Mouse (Mus musculus): ENCODE results near the gene Zar1l. TPM values are rescaled to one million over a fixed set of nuclear protein-coding genes. Genes with fewer than 3 reads are reported as not detected.

Zar1l gene
- not detected in 2 replicates for polyA plus RNA-seq (2012; rRNA removed)

DNA sequence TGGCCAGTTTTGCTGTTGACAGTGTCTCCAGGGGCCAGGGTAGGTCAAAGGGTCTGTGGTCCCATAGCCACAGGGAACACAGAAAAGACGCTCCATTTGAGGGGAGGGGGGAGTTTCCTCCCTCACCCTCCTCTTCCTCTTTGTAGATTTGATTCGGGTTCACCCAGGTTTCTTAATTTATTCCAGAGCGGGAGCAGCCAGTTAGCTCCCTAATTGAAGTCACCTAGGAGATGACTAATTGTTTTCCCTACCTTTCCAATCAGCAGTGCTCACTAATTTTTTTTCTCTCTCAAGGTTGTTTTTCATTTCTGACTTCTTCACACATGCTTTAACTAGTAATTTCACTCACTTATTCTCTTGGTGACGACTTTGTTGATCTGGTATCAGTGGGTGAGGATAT is at the start of gene Zar1l:
Zar1l (minus strand) TSS at position 101 of the 400 bp plus-strand sequence.

DNA sequence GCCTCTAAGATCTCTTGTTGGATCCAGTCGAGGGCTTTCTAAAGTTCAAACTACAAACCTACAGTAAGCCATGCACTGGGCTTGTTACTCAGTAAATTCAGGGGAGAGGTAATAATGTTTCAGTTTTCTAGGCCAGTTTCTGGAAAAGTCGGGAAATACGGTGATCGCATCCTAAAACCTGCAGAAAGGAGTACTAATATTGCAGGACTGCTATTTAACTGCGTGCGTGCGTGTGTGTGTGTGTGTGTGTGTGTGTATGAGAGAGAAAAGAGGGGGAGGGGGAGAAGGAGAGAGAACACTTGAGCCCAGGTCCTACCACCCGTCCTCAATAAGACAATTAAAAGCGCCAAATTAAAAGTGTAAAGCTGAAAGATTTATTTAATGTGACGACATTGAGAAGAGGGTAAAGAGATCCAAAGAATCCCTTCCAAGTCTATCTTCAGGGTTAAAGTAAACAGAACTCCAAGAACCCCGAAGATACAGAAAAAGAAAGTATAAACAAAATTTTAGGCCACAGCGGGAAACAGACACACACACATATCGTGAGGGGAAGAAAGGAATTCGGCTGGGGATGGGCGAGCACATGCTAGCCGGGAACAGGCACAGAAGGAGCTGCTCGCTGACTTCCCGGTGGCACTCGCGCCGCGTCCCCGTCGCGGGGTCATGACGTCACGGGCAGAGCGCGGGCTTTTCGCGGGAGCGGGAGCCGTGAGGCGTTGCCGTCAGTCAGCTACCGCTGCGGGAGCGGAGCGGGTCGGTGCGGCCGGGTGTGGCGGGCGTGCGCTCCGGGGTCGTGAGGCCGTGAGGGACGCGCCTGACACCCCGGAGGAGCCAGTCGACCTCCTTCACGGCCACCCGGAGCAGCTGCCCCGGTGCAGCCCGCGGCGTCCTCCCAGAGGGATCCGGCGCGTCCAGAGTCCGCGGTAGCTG is 4.2 kb upstream of the Zar1l start, which contains the start of gene Brca2:
Brca2 (plus strand) TSS at position 694 of the 930 bp plus-strand sequence.

Other genes starting within 250 kb of the Zar1l start
- 45.0 and 45.5 TPM in 2 replicates for gene Brca2, start 4.5 kb upstream of the Zar1l start, polyA plus RNA-seq (2012; rRNA removed)
- gene N4bp2l1, start 79.0 kb upstream of the Zar1l start, polyA plus RNA-seq (2012; rRNA removed), result 4.5 and 6.5 TPM in 2 replicates
- 43.7 and 54.5 TPM in 2 replicates for gene N4bp2l2, start 148.0 kb upstream of the Zar1l start, polyA plus RNA-seq (2012; rRNA removed)
- gene Pds5b, start 155.6 kb upstream of the Zar1l start, polyA plus RNA-seq (2012; rRNA removed), result 36.7 and 45.2 TPM in 2 replicates